Mouse (Mus musculus) small intestine, adult 10 weeks (tissue): ENCODE data around the gene Cuta. TPM values are rescaled to one million over a fixed set of nuclear protein-coding genes. Genes with fewer than 3 reads are reported as not detected.

Experiments
- polyA plus RNA-seq: library from polyadenylated mRNA; stranded (reverse); fragments of 350-450 nt; fragmentation: Illumina TruSeq; extraction: RNeasy Lipid Tissue Mini Kit (QIAGEN cat#74804); gene quantifications from one replicate; pipeline ENCODE4 v1.2.3, GENCODE M21; 2014; ENCODE audit warnings: low replicate concordance

Cuta gene
- 11.6 TPM for polyA plus RNA-seq

GRCm38 (mm10) chr17:26939178-26939972 is at the start of gene Cuta:
Gene Cuta (minus strand): TSS chr17:26939569.

GRCm38 (mm10) chr17:26972703-26973574 is 33.6 kb upstream of the Cuta start, which contains the start of gene Zbtb9:
Gene Zbtb9 (plus strand): TSS chr17:26973167.

GRCm38 (mm10) chr17:26941031-26941789 is 1.8 kb upstream of the Cuta start, which contains the start of gene Syngap1:
Gene Syngap1 (plus strand): TSS chr17:26941253.

GRCm38 (mm10) chr17:26932839-26933398 is 6.5 kb downstream of the Cuta start, which contains the start of gene Phf1:
Gene Phf1 (plus strand): TSS chr17:26933052.

GRCm38 (mm10) chr17:26916711-26917482 is 22.5 kb downstream of the Cuta start, which contains the start of gene Kifc5b:
Gene Kifc5b (plus strand): TSS chr17:26917091.

Other genes with a start within 250 kb of the Cuta start
- 52.1 TPM for gene Crebrf, start 223.9 kb downstream of the Cuta start, polyA plus RNA-seq
- gene Bnip1, start 158.5 kb downstream of the Cuta start, polyA plus RNA-seq, result 17.1 TPM
- gene Nkx2-5, start 94.6 kb downstream of the Cuta start, polyA plus RNA-seq, result not detected
- gene Kifc5b, start 22.5 kb downstream of the Cuta start, polyA plus RNA-seq, result not detected
- 1.7 TPM for gene Phf1, start 6.5 kb downstream of the Cuta start, polyA plus RNA-seq
- 0.33 TPM for gene Syngap1, start 1.7 kb upstream of the Cuta start, polyA plus RNA-seq
- 11.7 TPM for gene Zbtb9, start 33.6 kb upstream of the Cuta start, polyA plus RNA-seq
- gene Bak1, start 89.4 kb upstream of the Cuta start, polyA plus RNA-seq, result 2.3 TPM
- 1.2 TPM for gene Itpr3, start 117.7 kb upstream of the Cuta start, polyA plus RNA-seq
- gene Uqcc2, start 194.3 kb upstream of the Cuta start, polyA plus RNA-seq, result 2.1 TPM
- gene Ip6k3, start 228.2 kb upstream of the Cuta start, polyA plus RNA-seq, result not detected